Mouse (Mus musculus) cortical plate, adult 2 months (tissue): Measurements from ENCODE around the gene Taar4.

Experiments used
- CTCF ChIP-seq: fragments of 200-500 bp; IDR thresholded peaks from 2 replicates; pipeline ENCODE4 v1.5.1; 2011; ENCODE audit warnings: mild to moderate bottlenecking, control low read depth, low read length; ENCODE audit not compliant: insufficient read depth; ENCODE audit errors: extremely low read depth
- POLR2A ChIP-seq: fragments of 200-500 bp; IDR thresholded peaks from 2 replicates; pipeline ENCODE4 v1.6.1; 2011; ENCODE audit warnings: mild to moderate bottlenecking, low read length, control low read depth; ENCODE audit not compliant: insufficient read depth; ENCODE audit errors: extremely low read depth

DNA sequence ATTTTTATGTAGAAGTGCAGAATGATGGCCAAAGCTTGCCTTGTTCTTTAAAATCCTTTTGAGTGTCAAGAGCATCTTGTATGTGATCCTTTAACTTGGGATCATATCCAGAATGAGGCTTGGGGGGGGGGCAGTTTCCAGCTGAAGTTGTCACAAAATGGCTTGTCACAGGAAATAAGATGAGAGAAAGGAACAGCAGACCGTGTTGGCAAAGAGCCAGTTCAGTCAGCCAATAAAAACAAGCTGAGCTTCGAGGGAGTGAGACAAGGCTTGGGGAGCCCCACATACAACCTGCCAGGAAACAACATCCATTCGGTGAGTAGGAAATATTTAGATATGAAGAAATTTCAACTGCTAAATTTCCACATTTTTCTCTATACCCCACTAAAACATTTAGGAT, 3.1 kb downstream of the Taar4 start:
- no peak for TF ChIP-seq POLR2A
- no peak for TF ChIP-seq CTCF
